Mouse (Mus musculus) intestine, postnatal 0 days (tissue): ENCODE measurements around the gene Olfr1425. TPM values are rescaled to one million over a fixed set of nuclear protein-coding genes. Genes with fewer than 3 reads are reported as not detected.

Experiments
- ATAC-seq: fragments of 200-750 bp; cut with Nextera tagmentation; 2 replicates; pipeline ENCODE4 v1.8.0; 2017; ENCODE audit warnings: mild to moderate bottlenecking, moderate TSS enrichment, moderate library complexity
- H3K27ac ChIP-seq: fragments of 300-500 bp; sonication (generic); 2 replicates; pipeline ENCODE4 v1.5.1; 2014; ENCODE audit warnings: mild to moderate bottlenecking, low read depth, low read length, moderate library complexity
- H3K27me3 ChIP-seq: fragments of 300-500 bp; sonication (generic); replicated peaks from 2 replicates; pipeline ENCODE4 v1.6.1; 2014; ENCODE audit warnings: low read length, mixed read lengths; ENCODE audit not compliant: control insufficient read depth, insufficient read depth
- H3K36me3 ChIP-seq: fragments of 300-500 bp; sonication (generic); 2 replicates; pipeline ENCODE4 v1.6.1; 2014; ENCODE audit warnings: mild to moderate bottlenecking, moderate library complexity; ENCODE audit not compliant: control insufficient read depth, insufficient read depth
- H3K4me1 ChIP-seq: fragments of 300-500 bp; sonication (generic); replicated peaks from 2 replicates; pipeline ENCODE4 v1.6.1; 2014; ENCODE audit warnings: antibody characterized with exemption, low read length, mixed read lengths; ENCODE audit not compliant: control insufficient read depth, insufficient read depth
- H3K4me2 ChIP-seq: fragments of 300-500 bp; sonication (generic); replicated peaks from 2 replicates; pipeline ENCODE4 v1.6.1; 2014; ENCODE audit warnings: low read depth, mild to moderate bottlenecking, moderate library complexity
- H3K4me3 ChIP-seq: fragments of 300-500 bp; sonication (generic); 2 replicates; pipeline ENCODE4 v1.5.1; 2014; ENCODE audit warnings: low read depth, low read length
- H3K9ac ChIP-seq: fragments of 300-500 bp; sonication (generic); 2 replicates; pipeline ENCODE4 v1.6.1; 2014; ENCODE audit warnings: mild to moderate bottlenecking, low read depth, low read length
- H3K9me3 ChIP-seq: fragments of 300-500 bp; sonication (generic); 2 replicates; pipeline ENCODE4 v1.6.1; 2016; ENCODE audit warnings: mixed run types; ENCODE audit not compliant: control insufficient read depth
- CTCF ChIP-seq: sonication (generic); IDR thresholded peaks from 2 replicates; pipeline ENCODE4 v1.5.1; 2016; ENCODE audit warnings: low read depth, mild to moderate bottlenecking, control low read depth, antibody characterized with exemption, moderate library complexity
- WGBS: fragments of 180-500 bp; shearing (Covaris S2); extraction: QIAGEN DNeasy Blood & Tissue Kit; methylation state at CpG from one replicate; pipeline ENCODE4 v1.1.7; 2014; 5-methylcytosine and 5-hydroxymethylcytosine counted together
- polyA plus RNA-seq: library from polyadenylated mRNA; unstranded; fragments of >200 nt; fragmentation: Nextera tagmentation; extraction: Ambion mirVana; gene quantifications from 2 replicates; pipeline ENCODE4 v1.2.1, GENCODE M21; 2015

The Olfr1425 gene
- polyA plus RNA-seq, 1 experiment from 2014 or later = not detected

DNA sequence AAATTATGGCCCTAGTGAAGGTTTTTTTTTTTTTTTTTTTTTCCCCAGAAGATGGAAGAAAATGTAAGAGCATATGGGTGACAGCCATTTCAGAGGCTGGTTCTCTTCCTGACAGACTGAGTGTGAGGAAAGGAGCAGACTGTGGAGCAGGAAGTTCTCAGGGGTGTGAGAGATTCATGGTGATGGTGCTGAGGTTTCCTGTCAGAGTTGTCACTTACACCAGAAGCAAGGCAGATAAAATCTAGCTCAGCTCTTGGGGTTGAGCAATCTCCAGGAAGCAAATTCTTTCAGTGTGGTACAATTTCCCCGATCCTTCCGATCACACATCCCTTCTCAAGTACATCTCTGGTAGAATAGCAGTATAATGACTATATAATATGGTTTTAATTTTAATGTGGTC, 50.9 kb downstream of the Olfr1425 start:
- TF ChIP-seq CTCF = no peak
- WGBS = 77% methylated on average over 2 of the region's 2 CpGs
- H3K4me2 ChIP-seq = no peak overlapping the region
- H3K27ac ChIP-seq = no peak overlapping the region
- H3K4me1 ChIP-seq = no peaks in the 10 kb centered on the region
- H3K9me3 ChIP-seq = no peaks in the 10 kb centered on the region
- no peaks in the 10 kb centered on the region for H3K36me3 ChIP-seq
- no peak overlapping the region for H3K4me3 ChIP-seq
- H3K9ac ChIP-seq = no peak overlapping the region
- ATAC-seq = no peak
- no peaks in the 10 kb centered on the region for H3K27me3 ChIP-seq

DNA sequence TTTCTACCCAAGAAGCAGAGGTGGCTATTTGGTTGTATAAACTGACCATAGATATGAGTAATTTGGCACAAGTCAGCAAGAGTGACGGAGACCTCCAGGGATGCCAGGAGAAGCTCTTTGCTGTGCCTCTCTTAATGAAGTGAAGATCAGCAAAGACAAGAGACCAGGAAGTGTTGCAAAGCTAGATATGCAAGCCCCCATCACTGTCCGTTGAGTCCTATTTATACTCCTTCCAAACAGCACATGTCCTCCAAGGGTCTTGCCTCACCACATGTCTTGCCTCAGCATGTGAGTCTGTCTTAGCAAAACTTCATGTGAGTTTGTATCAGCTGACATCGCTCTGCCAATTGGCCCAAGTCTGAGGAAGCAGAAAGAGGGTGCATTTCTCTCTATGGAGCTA, 52.2 kb downstream of the Olfr1425 start:
- Histone ChIP-seq H3K4me2 (no peak overlapping the region), H3K9me3 (no peaks in the 10 kb centered on the region), H3K9ac (no peak overlapping the region), H3K36me3 (no peaks in the 10 kb centered on the region), H3K27me3 (no peaks in the 10 kb centered on the region), H3K4me1 (no peaks in the 10 kb centered on the region), H3K27ac (no peak overlapping the region), H3K4me3 (no peak overlapping the region)
- ATAC-seq = no peak
- TF ChIP-seq CTCF = no peak
- WGBS = 88% methylated on average over 3 of the region's 3 CpGs

- Histone ChIP-seq H3K4me3 (no peak overlapping the region), H3K4me1 (no peaks in the 10 kb centered on the region), H3K27me3 (no peaks in the 10 kb centered on the region), H3K9ac (no peak overlapping the region), H3K9me3 (no peaks in the 10 kb centered on the region), H3K36me3 (no peaks in the 10 kb centered on the region), H3K4me2 (no peak overlapping the region), H3K27ac (no peak overlapping the region)
- no peak for ATAC-seq
- TF ChIP-seq CTCF = no peak
- 77% methylated on average over 4 of the region's 4 CpGs for WGBS
Measured at GRCm38 (mm10) chr19:12024149-12024548, 53.4 kb downstream of the Olfr1425 start.

Other genes starting within 250 kb of the Olfr1425 start
- gene Olfr1417, start 238.5 kb downstream of the Olfr1425 start, polyA plus RNA-seq = 0.08 TPM in 1 of 2 replicates, not detected in the other
- gene Olfr1418, start 216.7 kb downstream of the Olfr1425 start, polyA plus RNA-seq = not detected in 2 replicates
- not detected in 2 replicates for gene Olfr1419, start 202.6 kb downstream of the Olfr1425 start, polyA plus RNA-seq
- gene Olfr1420, start 191.2 kb downstream of the Olfr1425 start, polyA plus RNA-seq = 0.05 TPM in 1 of 2 replicates, not detected in the other
- 8.4 and 9.3 TPM in 2 replicates for gene Patl1, start 165.3 kb downstream of the Olfr1425 start, polyA plus RNA-seq
- gene Osbp, start 111.8 kb downstream of the Olfr1425 start, polyA plus RNA-seq = 6.2 and 6.9 TPM in 2 replicates
- not detected in 2 replicates for gene Olfr1423, start 36.4 kb downstream of the Olfr1425 start, polyA plus RNA-seq
- gene Olfr1424, start 15.0 kb downstream of the Olfr1425 start, polyA plus RNA-seq = not detected in 2 replicates
- not detected in 2 replicates for gene Olfr1426, start 14.3 kb upstream of the Olfr1425 start, polyA plus RNA-seq
- gene Olfr1427, start 25.6 kb upstream of the Olfr1425 start, polyA plus RNA-seq = not detected in 2 replicates
- not detected in 2 replicates for gene Olfr1428, start 38.2 kb upstream of the Olfr1425 start, polyA plus RNA-seq
- not detected in 2 replicates for gene Olfr76, start 45.5 kb upstream of the Olfr1425 start, polyA plus RNA-seq
- 0.05 TPM in 1 of 2 replicates, not detected in the other for gene Olfr1555-ps1, start 92.4 kb upstream of the Olfr1425 start, polyA plus RNA-seq
- not detected in 2 replicates for gene Olfr1431, start 122.9 kb upstream of the Olfr1425 start, polyA plus RNA-seq
- not detected in 2 replicates for gene Olfr1432, start 154.9 kb upstream of the Olfr1425 start, polyA plus RNA-seq
- not detected in 2 replicates for gene Olfr262, start 163.9 kb upstream of the Olfr1425 start, polyA plus RNA-seq
- not detected in 2 replicates for gene Olfr235, start 183.3 kb upstream of the Olfr1425 start, polyA plus RNA-seq
- not detected in 2 replicates for gene Olfr1434, start 202.1 kb upstream of the Olfr1425 start, polyA plus RNA-seq
- gene Olfr1436, start 221.4 kb upstream of the Olfr1425 start, polyA plus RNA-seq = not detected in 2 replicates
- gene Olfr1437, start 247.4 kb upstream of the Olfr1425 start, polyA plus RNA-seq = not detected in 2 replicates